9 mouse cellular contexts compared by ENCODE assay signal in genomic region chr3:108295379-108296219, GRCm38 (mm10). TPM values are rescaled to one million over a fixed set of nuclear protein-coding genes. Genes with fewer than 3 reads are reported as not detected.
A peak's percentile ranks its signal among the peaks of the same experiment; 100 is the strongest.
DNase-seq lines count a peak whose midpoint lies in the region; ATAC-seq lines count a peak whose summit lies in the region.
"Had no signal": no experiment of that assay in that cellular context is flagged by ENCODE, and none has a peak within 500 bp of the region (broad histone marks: within the 10 kb centered on the region; RNA-seq: fewer than 3 reads in every experiment).

No protein-coding gene starts in this region.

- H3K27ac ChIP-seq in embryonic facial prominence, embryonic 14.5 days (replicated peaks; ENCODE audit: low read depth, low read length): peak overlapping the region; percentile 61
- H3K27ac ChIP-seq in heart, embryonic 10.5 days: peak overlapping the region; percentile 85
- peak overlapping the region; percentile 82 for H3K27ac ChIP-seq in lung, embryonic 15.5 days

- WGBS in embryonic facial prominence, embryonic 14.5 days: 36% methylated on average over 14 of the region's 14 CpGs
- WGBS in heart, embryonic 10.5 days: 40% methylated on average over 14 of the region's 14 CpGs
- WGBS in lung, embryonic 15.5 days: 26% methylated on average over 14 of the region's 14 CpGs

- peak; percentile 71 for DNase-seq in urinary bladder, postnatal 14 days (ENCODE audit: low spot score)
- no peak for DNase-seq in urinary bladder, adult 2 months (ENCODE audit: low spot score)
- no peak for DNase-seq in embryonic facial prominence, embryonic 14.5 days (ENCODE audit: low spot score)
- DNase-seq in heart, embryonic 10.5 days (ENCODE audit: low spot score): no peak
- DNase-seq in kidney, postnatal 14 days: peak; percentile 63
- peak; percentile 53 for DNase-seq in right cerebral cortex, postnatal 14 days
- no peak for DNase-seq in c-Kit-positive CD71-positive TER-119-positive erythroid progenitor cells, embryonic 14.5 days (ENCODE audit: low spot score)

- peaks cover 21% of the 10 kb centered on the region for H3K4me1 ChIP-seq in embryonic facial prominence, embryonic 14.5 days (ENCODE audit: control insufficient read depth, insufficient read depth, low read length)
- H3K4me1 ChIP-seq in heart, embryonic 10.5 days: peaks cover 73% of the 10 kb centered on the region
- peaks cover 66% of the 10 kb centered on the region for H3K4me1 ChIP-seq in lung, embryonic 15.5 days

- H3K9ac ChIP-seq in embryonic facial prominence, embryonic 14.5 days (ENCODE audit: low read depth, low read length): peak overlapping the region; percentile 34
- H3K9ac ChIP-seq in lung, embryonic 15.5 days: no peak overlapping the region

- no peaks in the 10 kb centered on the region for H3K36me3 ChIP-seq in embryonic facial prominence, embryonic 14.5 days (ENCODE audit: control insufficient read depth, insufficient read depth, low read length)
- no peaks in the 10 kb centered on the region for H3K36me3 ChIP-seq in heart, embryonic 10.5 days
- H3K36me3 ChIP-seq in lung, embryonic 15.5 days: no peaks in the 10 kb centered on the region

- H3K9me3 ChIP-seq in embryonic facial prominence, embryonic 14.5 days (ENCODE audit: control insufficient read depth, low read length): no peaks in the 10 kb centered on the region
- H3K9me3 ChIP-seq in heart, embryonic 10.5 days: no peaks in the 10 kb centered on the region
- H3K9me3 ChIP-seq in lung, embryonic 15.5 days: no peaks in the 10 kb centered on the region

- ATAC-seq in embryonic facial prominence, embryonic 14.5 days (ENCODE audit: low read depth): no peak
- no peak for ATAC-seq in lung, embryonic 15.5 days (ENCODE audit: borderline replicate concordance, extremely low read depth, low FRiP score, low TSS enrichment)

- H3K27me3 ChIP-seq in embryonic facial prominence, embryonic 14.5 days (replicated peaks; ENCODE audit: control insufficient read depth, insufficient read depth, low read length): no peaks in the 10 kb centered on the region
- H3K27me3 ChIP-seq in heart, embryonic 10.5 days (ENCODE audit: insufficient read depth, poor library complexity, severe bottlenecking): no peaks in the 10 kb centered on the region
- no peaks in the 10 kb centered on the region for H3K27me3 ChIP-seq in lung, embryonic 15.5 days

- peak overlapping the region; percentile 47 for H3K4me2 ChIP-seq in embryonic facial prominence, embryonic 14.5 days (ENCODE audit: low read depth, low read length)
- peak overlapping the region; percentile 35 for H3K4me2 ChIP-seq in lung, embryonic 15.5 days

- H3K4me3 ChIP-seq in embryonic facial prominence, embryonic 14.5 days (ENCODE audit: low read depth, low read length): peak overlapping the region; percentile 10; the same call in 1 of the 2 replicates
- peak overlapping the region; percentile 41 for H3K4me3 ChIP-seq in heart, embryonic 10.5 days
- no peak overlapping the region for H3K4me3 ChIP-seq in lung, embryonic 15.5 days
- H3K4me3 ChIP-seq: myocyte had no signal

RNA-seq across cellular contexts. Expression of gene Sort1, which starts 11.7 kb away (rescaled TPM):
- 41.5 and 51.7 TPM in 2 replicates for polyA plus RNA-seq in urinary bladder, adult 2 months (2012; rRNA removed)
- 16.5 and 18.0 TPM in 2 replicates for polyA plus RNA-seq in embryonic facial prominence, embryonic 14.5 days (2014; fragmentation: Nextera tagmentation; extraction: Ambion mirVana)
- 15.1 and 26.4 TPM in 2 replicates for polyA plus RNA-seq in heart, embryonic 10.5 days (2016; fragmentation: Nextera tagmentation; extraction: Ambion mirVana)
- polyA plus RNA-seq in lung, embryonic 15.5 days (2015; fragmentation: Nextera tagmentation; extraction: Ambion mirVana): 24.8 and 28.0 TPM in 2 replicates

RNA-seq across cellular contexts. Expression of gene Psma5, which starts 38.9 kb away (rescaled TPM):
- polyA plus RNA-seq in urinary bladder, adult 2 months (2012; rRNA removed): 108 and 130 TPM in 2 replicates
- polyA plus RNA-seq in embryonic facial prominence, embryonic 14.5 days (2014; fragmentation: Nextera tagmentation; extraction: Ambion mirVana): 303 and 324 TPM in 2 replicates
- polyA plus RNA-seq in heart, embryonic 10.5 days (2016; fragmentation: Nextera tagmentation; extraction: Ambion mirVana): 280 and 324 TPM in 2 replicates
- polyA plus RNA-seq in lung, embryonic 15.5 days (2015; fragmentation: Nextera tagmentation; extraction: Ambion mirVana): 289 and 312 TPM in 2 replicates

Comparison
In these comparisons a context has a peak if more than half of its experiments do, and no peak if none do; other contexts are left out.
1. DNase-seq: peak in urinary bladder, postnatal 14 days (single experiment), kidney, postnatal 14 days (single experiment) and right cerebral cortex, postnatal 14 days (single experiment); none in urinary bladder, adult 2 months (single experiment), embryonic facial prominence, embryonic 14.5 days (single experiment), heart, embryonic 10.5 days (single experiment) and c-Kit-positive CD71-positive TER-119-positive erythroid progenitor cells, embryonic 14.5 days (single experiment).
2. Peak in every context shown above with its lines, with median percentiles within 50 percentile points of each other: H3K27ac ChIP-seq.